Mouse (Mus musculus) MEL (cell line): ENCODE data around the gene Cntd1. TPM values are rescaled to one million over a fixed set of nuclear protein-coding genes. Genes with fewer than 3 reads are reported as not detected.

Experiments
- DNase-seq: peaks from one replicate; pipeline ENCODE4 v3.0.0; 2011; ENCODE audit warnings: low read depth, low spot score
- H3K27ac ChIP-seq: 2 replicates; pipeline ENCODE4 v1.5.1; 2012; ENCODE audit warnings: low read depth, mild to moderate bottlenecking, control low read depth, low read length, moderate library complexity; ENCODE audit not compliant: control insufficient read depth
- H3K27me3 ChIP-seq, 2 experiments: fragments of 150-350 bp in 1 of 2; sonication (generic) in 1 of 2; 2 replicates each; pipeline ENCODE4 v1.6.1; 2012; ENCODE audit warnings: low read length in 2 of 2, mild to moderate bottlenecking in 2 of 2, improper control_type of control experiment in 1 of 2, moderate library complexity in 1 of 2; ENCODE audit not compliant: insufficient read depth in 2 of 2, control insufficient read depth in 1 of 2
- H3K36me3 ChIP-seq, 2 experiments: 2 replicates each; pipeline ENCODE4 v1.6.1; 2012 to 2014; ENCODE audit warnings: low read length in 2 of 2, improper control_type of control experiment in 1 of 2, inconsistent platforms in 1 of 2, mild to moderate bottlenecking in 1 of 2; ENCODE audit not compliant: insufficient read depth in 2 of 2, control insufficient read depth in 1 of 2
- H3K4me1 ChIP-seq, 2 experiments: fragments of 150-350 bp in 1 of 2; sonication (generic) in 1 of 2; 2 replicates each; pipeline ENCODE4 v1.6.1; 2012; ENCODE audit warnings: low read length in 2 of 2, improper control_type of control experiment in 1 of 2, mild to moderate bottlenecking in 1 of 2; ENCODE audit not compliant: insufficient read depth in 2 of 2, control insufficient read depth in 1 of 2
- H3K4me3 ChIP-seq, 2 experiments: fragments of 150-350 bp in 1 of 2; sonication (generic) in 1 of 2; 2 replicates each; pipeline ENCODE4 v1.5.1; 2012; ENCODE audit warnings: low read depth in 2 of 2, low read length in 2 of 2, mild to moderate bottlenecking in 2 of 2, moderate library complexity in 2 of 2, control low read depth in 1 of 2, improper control_type of control experiment in 1 of 2; ENCODE audit not compliant: control insufficient read depth in 1 of 2, insufficient read depth in 1 of 2
- H3K79me2 ChIP-seq: 2 replicates; pipeline ENCODE4 v1.6.1; 2012; ENCODE audit warnings: mild to moderate bottlenecking, low read length, moderate library complexity; ENCODE audit not compliant: control insufficient read depth, poor library complexity, insufficient read depth
- H3K9ac ChIP-seq: 2 replicates; pipeline ENCODE4 v1.6.1; 2012; ENCODE audit warnings: low read depth, mild to moderate bottlenecking, control low read depth, low read length, moderate library complexity; ENCODE audit not compliant: control insufficient read depth, poor library complexity, severe bottlenecking
- H3K9me3 ChIP-seq: fragments of 150-350 bp; sonication (generic); replicated peaks from 2 replicates; pipeline ENCODE4 v1.6.1; 2012; ENCODE audit warnings: mild to moderate bottlenecking, low read length, improper control_type of control experiment, moderate library complexity; ENCODE audit not compliant: insufficient read depth
- BHLHE40 ChIP-seq: IDR thresholded peaks from 2 replicates; pipeline ENCODE4 v1.6.1; 2012; ENCODE audit warnings: low read depth, mild to moderate bottlenecking, inconsistent platforms, low read length, improper control_type of control experiment, borderline replicate concordance
- ELF1 ChIP-seq: IDR thresholded peaks from 2 replicates; pipeline ENCODE4 v1.6.1; 2014; ENCODE audit warnings: low read depth, mild to moderate bottlenecking, inconsistent platforms, low read length, improper control_type of control experiment, moderate library complexity
- EP300 ChIP-seq, 2 experiments: IDR thresholded peaks; 2 replicates each; pipeline ENCODE4 v1.6.1; 2011; ENCODE audit warnings: improper control_type of control experiment in 2 of 2, low read length in 2 of 2, low read depth in 1 of 2, mild to moderate bottlenecking in 1 of 2
- ETS1 ChIP-seq: IDR thresholded peaks from 2 replicates; pipeline ENCODE4 v1.6.1; 2012; ENCODE audit warnings: low read depth, mild to moderate bottlenecking, inconsistent platforms, low read length, improper control_type of control experiment, moderate library complexity
- GATA1 ChIP-seq: IDR thresholded peaks from 2 replicates; pipeline ENCODE4 v1.6.1; 2011; ENCODE audit warnings: low read depth, low read length, improper control_type of control experiment
- HCFC1 ChIP-seq: IDR thresholded peaks from 2 replicates; pipeline ENCODE4 v1.6.1; 2012; ENCODE audit warnings: low read depth, mild to moderate bottlenecking, inconsistent platforms, low read length, improper control_type of control experiment, moderate library complexity
- KAT2A ChIP-seq: conservative IDR thresholded peaks from 2 replicates; pipeline ENCODE4 v1.6.1; 2012; ENCODE audit warnings: low read depth, low read length, improper control_type of control experiment, inconsistent platforms
- MYB ChIP-seq: IDR thresholded peaks from 2 replicates; pipeline ENCODE4 v1.6.1; 2011; ENCODE audit warnings: mild to moderate bottlenecking, low read depth, low read length, improper control_type of control experiment
- MYC ChIP-seq: IDR thresholded peaks from 2 replicates; pipeline ENCODE4 v1.6.1; 2011; ENCODE audit warnings: low read depth, mild to moderate bottlenecking, low read length, improper control_type of control experiment, moderate library complexity
- NELFE ChIP-seq: IDR thresholded peaks from 2 replicates; pipeline ENCODE4 v1.6.1; 2011; ENCODE audit warnings: low read depth, low read length, improper control_type of control experiment
- RCOR1 ChIP-seq: IDR thresholded peaks from 2 replicates; pipeline ENCODE4 v1.6.1; 2012; ENCODE audit warnings: low read depth, mild to moderate bottlenecking, inconsistent platforms, low read length, improper control_type of control experiment
- SIN3A ChIP-seq: IDR thresholded peaks from 2 replicates; pipeline ENCODE4 v1.6.1; 2012; ENCODE audit warnings: low read length, improper control_type of control experiment, inconsistent platforms
- TAL1 ChIP-seq: IDR thresholded peaks from 2 replicates; pipeline ENCODE4 v1.6.1; 2012; ENCODE audit warnings: mild to moderate bottlenecking, inconsistent platforms, low read length, moderate library complexity, mixed read lengths
- TBP ChIP-seq: IDR thresholded peaks from 2 replicates; pipeline ENCODE4 v1.8.0; 2011; ENCODE audit warnings: low read depth, low read length, improper control_type of control experiment
- TCF12 ChIP-seq: IDR thresholded peaks from 2 replicates; pipeline ENCODE4 v1.6.1; 2014; ENCODE audit warnings: low read depth, mild to moderate bottlenecking, inconsistent platforms, low read length, improper control_type of control experiment, moderate library complexity
- USF1 ChIP-seq: IDR thresholded peaks from 2 replicates; pipeline ENCODE4 v1.6.1; 2014; ENCODE audit warnings: low read depth, mild to moderate bottlenecking, inconsistent platforms, low read length, improper control_type of control experiment, moderate library complexity
- ZNF384 ChIP-seq: IDR thresholded peaks from 2 replicates; pipeline ENCODE4 v1.6.1; 2012; ENCODE audit warnings: low read depth, mild to moderate bottlenecking, inconsistent platforms, low read length, improper control_type of control experiment
- polyA plus RNA-seq, 2 experiments: library from polyadenylated mRNA; stranded (reverse) in 1 of 2; unstranded in 1 of 2; fragments of >175 nt in 1 of 2; fragments of >200 nt in 1 of 2; gene quantifications; 2 replicates each; pipeline versions ENCODE4 v1.2.1 to v1.2.4; 2012; ENCODE audit warnings: low replicate concordance in 2 of 2, low read depth in 1 of 2; ENCODE audit not compliant: insufficient read length in 2 of 2, insufficient read depth in 1 of 2, missing spikeins in 1 of 2
- total RNA-seq: library from RNA; depleted of rRNA; stranded (reverse); fragments of 300-350 nt; gene quantifications from 2 replicates; pipeline ENCODE4 v1.2.3, GENCODE M21; 2012

Gene Cntd1
- total and polyA plus RNA-seq, 3 experiments: 0.84 to 2.4 TPM; not detected in 1

- TF ChIP-seq ZNF384: peak; percentile 35; the same call in 1 of the 2 replicates
- TF ChIP-seq ETS1: peak; percentile 66; the same call in 1 of the 2 replicates
- TF ChIP-seq HCFC1: peak; percentile 90
- 0 out of 2 replicates have a peak, but pooled peaks have one; percentile 5 for TF ChIP-seq BHLHE40
- peak; percentile 96 for TF ChIP-seq NELFE
Observed at GRCm38 (mm10) chr11:101302004-101302798, 23.4 kb downstream of the Cntd1 start, which contains the start of gene Becn1 (continued).

DNA sequence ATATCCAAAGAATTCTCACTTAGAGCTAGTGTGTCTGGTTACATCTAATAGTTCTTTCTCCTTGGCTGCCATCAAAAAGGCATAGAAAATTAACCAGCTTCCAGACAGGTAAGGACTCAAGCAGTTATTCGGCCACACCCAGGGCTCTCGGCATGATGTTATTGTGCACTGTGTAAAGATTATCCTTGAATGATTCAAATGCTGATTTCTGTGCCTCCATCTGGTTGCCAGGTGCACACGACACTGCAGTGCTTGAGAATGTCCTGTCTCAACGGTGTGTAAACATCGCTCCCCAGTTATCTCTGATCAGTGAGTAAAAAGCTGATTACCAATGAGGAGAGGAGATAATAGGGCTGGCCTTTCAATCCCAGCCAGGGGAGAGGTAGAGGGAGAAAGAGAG is 28.9 kb downstream of the Cntd1 start:
- Histone ChIP-seq H3K27ac (no peak overlapping the region), H3K4me1 (peaks cover 8 to 20% of the 10 kb centered on the region in 2 experiments)
- TF ChIP-seq USF1: no peak
- 0 out of 2 replicates have a peak, but pooled peaks have one; percentile 20 for TF ChIP-seq GATA1
- TF ChIP-seq, all 39 proteins: peak for 1
- Histone ChIP-seq H3K9ac (no peak overlapping the region), H3K4me3 (no peak overlapping the region), H3K79me2 (no peaks in the 10 kb centered on the region), H3K36me3 (peaks cover 0 to 18% of the 10 kb centered on the region in 2 experiments; a peak in 2 of 4 replicates), H3K9me3 (no peaks in the 10 kb centered on the region), H3K27me3 (no peaks in the 10 kb centered on the region)
- no peak for DNase-seq

GRCm38 (mm10) chr11:101311083-101311482 is 32.3 kb downstream of the Cntd1 start:
- Histone ChIP-seq H3K79me2 (peaks cover 2% of the 10 kb centered on the region), H3K4me1 (peaks cover 14 to 23% of the 10 kb centered on the region in 2 experiments), H3K9ac (no peak overlapping the region), H3K36me3 (peaks cover 0 to 29% of the 10 kb centered on the region in 2 experiments; a peak in 2 of 4 replicates), H3K27ac (peak overlapping the region; percentile 5; the same call in 1 of the 2 replicates), H3K27me3 (no peaks in the 10 kb centered on the region), H3K9me3 (no peaks in the 10 kb centered on the region), H3K4me3 (no peak overlapping the region)
- DNase-seq: peak; percentile 89
- peak; percentile 52 for TF ChIP-seq GATA1
- TF ChIP-seq SIN3A: 0 out of 2 replicates have a peak, but pooled peaks have one; percentile 51
- TF ChIP-seq MYC: no peak
- peak; percentile 40 for TF ChIP-seq TAL1
- peak; percentile 42 to 71; a peak in 3 of 4 replicates for TF ChIP-seq EP300 (IDR thresholded peaks at IDR 0.05; ENCODE audit: low read depth in 1 of 2, low read length in 2 of 2)
- 0 out of 2 replicates have a peak, but pooled peaks have one; percentile 11 for TF ChIP-seq MYB
- peak; percentile 37 for TF ChIP-seq TCF12
- TF ChIP-seq TBP: peak; percentile 48; the same call in 1 of the 2 replicates
- no peak for TF ChIP-seq KAT2A
- peak; percentile 80 for TF ChIP-seq RCOR1
- no peak for TF ChIP-seq NELFE
- peak; percentile 73 for TF ChIP-seq ELF1
